Mouse (Mus musculus) hindbrain, embryonic 12.5 days (tissue): Measurements from ENCODE around the gene Zfp366. TPM values are rescaled to one million over a fixed set of nuclear protein-coding genes. Genes with fewer than 3 reads are reported as not detected.

Source experiments
- ATAC-seq: fragments of 200-750 bp; cut with Nextera tagmentation; 2 replicates; pipeline ENCODE4 v1.8.0; 2017; ENCODE audit warnings: moderate TSS enrichment; ENCODE audit not compliant: low FRiP score
- H3K27ac ChIP-seq: fragments of 300-500 bp; sonication (generic); 2 replicates; pipeline ENCODE4 v1.5.1; 2016; ENCODE audit warnings: mild to moderate bottlenecking
- H3K27me3 ChIP-seq: fragments of 300-500 bp; sonication (generic); 2 replicates; pipeline ENCODE4 v1.6.1; 2016; ENCODE audit warnings: mild to moderate bottlenecking
- H3K36me3 ChIP-seq: fragments of 300-500 bp; sonication (generic); 2 replicates; pipeline ENCODE4 v1.6.1; 2016; ENCODE audit warnings: mild to moderate bottlenecking
- H3K4me1 ChIP-seq: fragments of 300-500 bp; sonication (generic); 2 replicates; pipeline ENCODE4 v1.6.1; 2016
- H3K4me2 ChIP-seq: fragments of 300-500 bp; sonication (generic); replicated peaks from 2 replicates; pipeline ENCODE4 v1.6.1; 2016; ENCODE audit warnings: mild to moderate bottlenecking
- H3K4me3 ChIP-seq: fragments of 300-500 bp; sonication (generic); 2 replicates; pipeline ENCODE4 v1.5.1; 2016; ENCODE audit warnings: mild to moderate bottlenecking
- H3K9ac ChIP-seq: fragments of 300-500 bp; sonication (generic); 2 replicates; pipeline ENCODE4 v1.6.1; 2016; ENCODE audit warnings: mild to moderate bottlenecking, moderate library complexity
- H3K9me3 ChIP-seq: fragments of 300-500 bp; sonication (generic); replicated peaks from 2 replicates; pipeline ENCODE4 v1.6.1; 2016; ENCODE audit warnings: mild to moderate bottlenecking
- WGBS: fragments of 180-500 bp; shearing (Covaris S2); methylation state at CpG from one replicate; pipeline ENCODE4 v1.1.7; 2016; 5-methylcytosine and 5-hydroxymethylcytosine counted together
- polyA plus RNA-seq: library from polyadenylated mRNA; unstranded; fragments of >200 nt; fragmentation: Nextera tagmentation; extraction: Ambion mirVana; gene quantifications from 2 replicates; pipeline ENCODE4 v1.2.1, GENCODE M21; 2016

Gene Zfp366
- polyA plus RNA-seq = 0.37 and 0.63 TPM in 2 replicates

DNA sequence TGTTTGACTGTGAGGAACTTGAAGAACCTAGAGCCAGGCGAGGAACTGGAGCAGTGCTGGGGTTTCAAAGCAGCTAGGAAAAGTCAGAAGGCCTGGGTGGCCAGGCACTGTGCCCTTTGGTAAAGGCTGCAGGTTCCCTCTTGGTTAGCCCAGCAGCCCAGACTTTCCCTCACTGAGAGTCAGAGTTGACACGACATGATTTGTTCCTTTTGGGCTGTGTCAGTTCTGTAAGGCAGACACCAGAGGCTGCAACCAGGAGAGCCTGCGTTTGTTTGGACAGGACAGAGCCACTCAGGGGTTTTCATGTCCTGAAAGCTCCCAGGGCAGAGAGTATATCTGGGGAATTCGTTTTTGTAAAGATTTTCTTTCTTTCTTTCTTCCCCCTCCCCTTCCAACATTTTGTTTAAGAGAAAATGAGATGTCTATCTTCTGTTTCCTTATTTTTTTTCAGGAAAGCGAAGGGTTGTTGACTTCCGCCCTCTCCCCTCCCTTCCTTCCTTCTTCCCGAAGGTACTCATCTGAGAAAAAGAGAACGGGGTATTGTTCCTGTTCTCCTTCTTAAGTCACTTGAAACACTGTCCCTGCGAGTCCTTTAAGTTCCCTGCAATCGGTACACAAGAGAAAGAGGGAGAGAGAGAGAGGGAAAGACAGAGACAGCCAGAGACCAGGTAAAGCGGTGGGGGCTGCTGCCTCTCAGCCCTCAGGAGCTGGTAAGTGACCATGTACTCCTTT, at the start of gene Zfp366:
Gene Zfp366 (plus strand): TSS at position 669 of the 732 bp plus-strand sequence.
- H3K27me3 ChIP-seq = no peaks in the 10 kb centered on the region
- no peak within 1 kb of the TSS for H3K4me3 ChIP-seq
- no peaks in the 10 kb centered on the region; the same call in 1 of the 2 replicates for H3K4me1 ChIP-seq
- no peak for ATAC-seq
- H3K36me3 ChIP-seq = no peaks in the 10 kb centered on the region
- H3K27ac ChIP-seq = 0 out of 2 replicates have a peak within 1 kb of the TSS, but pooled peaks have one; percentile 12
- WGBS = 60% methylated on average over 11 of the region's 11 CpGs
- H3K9ac ChIP-seq = no peak within 1 kb of the TSS
- H3K9me3 ChIP-seq = no peaks in the 10 kb centered on the region
- no peak within 1 kb of the TSS for H3K4me2 ChIP-seq

DNA sequence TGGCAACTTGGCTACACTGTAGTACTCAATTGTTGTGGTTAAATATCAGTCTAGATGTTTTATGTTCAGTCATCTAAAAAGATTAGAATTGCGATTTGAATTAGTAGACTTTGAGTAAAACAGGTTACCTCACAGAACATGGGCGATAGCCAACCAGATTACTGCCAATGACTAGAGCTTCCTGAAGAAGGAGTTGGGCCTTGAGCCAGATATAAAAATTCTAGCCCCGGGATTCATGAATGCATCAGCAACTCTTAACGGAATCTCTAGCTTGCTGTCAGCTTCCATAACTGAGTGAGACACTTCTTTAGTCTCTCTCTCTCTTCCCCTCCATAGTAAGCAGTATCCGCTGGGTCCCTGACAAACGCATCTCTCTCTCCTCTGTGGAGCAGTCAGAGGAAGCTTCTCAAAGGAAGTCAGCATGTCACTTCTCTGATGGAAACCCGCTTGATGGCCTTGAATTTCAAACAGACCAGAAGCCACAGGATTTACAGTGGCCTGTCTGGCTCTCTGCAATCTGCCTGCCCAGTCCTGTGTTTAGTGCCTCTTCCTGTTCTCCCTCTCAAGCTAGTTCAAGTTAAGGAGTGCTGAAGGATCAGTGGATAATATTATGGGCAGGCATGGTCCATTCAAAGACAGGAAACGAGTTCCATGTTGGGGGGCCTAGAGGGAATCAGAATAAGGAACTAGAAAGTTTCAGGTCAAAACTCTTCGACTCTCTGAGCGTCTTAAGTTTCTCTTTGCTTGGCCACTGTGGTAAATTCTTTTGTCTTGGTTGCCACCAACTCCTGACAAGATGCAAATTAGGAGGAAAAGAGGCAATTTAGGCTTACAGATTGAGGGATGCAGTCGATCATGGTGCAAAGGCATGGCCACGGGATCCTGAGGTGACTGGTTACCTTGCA, 46.0 kb upstream of the Zfp366 start:
- no peaks in the 10 kb centered on the region for H3K36me3 ChIP-seq
- no peak for ATAC-seq
- WGBS = 86% methylated on average over 12 of the region's 12 CpGs
- no peak overlapping the region for H3K4me3 ChIP-seq
- no peak overlapping the region for H3K27ac ChIP-seq
- no peaks in the 10 kb centered on the region for H3K4me1 ChIP-seq
- no peaks in the 10 kb centered on the region for H3K9me3 ChIP-seq
- H3K4me2 ChIP-seq = no peak overlapping the region
- H3K9ac ChIP-seq = no peak overlapping the region
- no peaks in the 10 kb centered on the region for H3K27me3 ChIP-seq

DNA sequence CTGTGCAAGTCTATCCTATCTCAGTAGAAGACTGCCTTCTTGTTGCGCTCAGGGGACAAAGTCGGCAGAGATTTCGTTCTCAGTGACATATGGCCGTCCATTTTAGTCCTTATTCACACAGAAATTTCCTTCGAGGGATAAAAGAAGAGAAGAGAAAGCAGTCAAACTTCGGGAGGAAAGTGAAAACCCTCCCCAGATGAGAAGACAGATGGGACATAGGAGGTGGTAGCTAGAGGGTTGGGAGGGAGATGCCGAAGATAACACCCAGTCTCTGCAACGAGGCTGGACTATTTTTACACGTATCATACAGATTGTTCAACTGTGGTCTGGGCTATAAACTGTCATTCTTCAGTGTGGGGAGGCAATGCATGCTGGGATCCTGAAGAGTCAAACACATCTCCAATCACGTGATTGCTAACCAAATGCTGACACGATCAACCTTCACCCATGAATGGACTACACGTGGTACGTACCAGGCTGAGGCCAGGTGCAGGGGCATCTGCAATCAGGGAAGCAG, 38.2 kb upstream of the Zfp366 start:
- WGBS = 82% methylated on average over 13 of the region's 13 CpGs
- H3K4me3 ChIP-seq = no peak overlapping the region
- H3K9ac ChIP-seq = no peak overlapping the region
- no peak overlapping the region for H3K27ac ChIP-seq
- H3K27me3 ChIP-seq = peaks cover 3% of the 10 kb centered on the region
- no peaks in the 10 kb centered on the region for H3K9me3 ChIP-seq
- H3K4me2 ChIP-seq = no peak overlapping the region
- H3K4me1 ChIP-seq = peaks cover 21% of the 10 kb centered on the region
- no peaks in the 10 kb centered on the region for H3K36me3 ChIP-seq
- no peak for ATAC-seq

DNA sequence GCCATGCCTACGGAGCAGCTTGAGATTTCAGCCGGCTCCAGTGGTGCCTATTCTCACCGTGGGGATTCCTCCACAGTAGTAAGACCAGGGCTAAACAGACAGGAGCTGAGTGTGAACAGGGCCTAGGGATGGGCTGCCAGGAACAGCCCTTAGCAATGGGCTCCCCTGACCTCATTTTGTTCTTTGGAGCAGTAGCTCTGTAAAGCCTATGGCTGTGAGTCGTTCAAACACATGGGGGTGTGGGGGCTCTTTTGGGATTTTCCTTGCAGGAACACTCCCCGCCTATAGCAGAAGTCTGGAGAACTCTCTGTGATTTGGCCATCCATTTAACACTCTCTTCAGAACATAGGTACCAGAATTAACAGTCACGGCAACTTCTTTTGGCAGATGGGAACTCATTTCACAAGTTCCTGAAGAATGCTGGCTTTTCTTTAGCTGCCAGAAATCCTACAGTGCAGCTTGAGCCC, 36.9 kb upstream of the Zfp366 start:
- Histone ChIP-seq H3K27me3 (peaks cover 3% of the 10 kb centered on the region), H3K4me1 (peaks cover 21% of the 10 kb centered on the region), H3K9me3 (no peaks in the 10 kb centered on the region), H3K36me3 (no peaks in the 10 kb centered on the region), H3K27ac (no peak overlapping the region), H3K9ac (no peak overlapping the region), H3K4me2 (no peak overlapping the region), H3K4me3 (no peak overlapping the region)
- ATAC-seq = no peak
- 72% methylated on average over 6 of the region's 6 CpGs for WGBS

DNA sequence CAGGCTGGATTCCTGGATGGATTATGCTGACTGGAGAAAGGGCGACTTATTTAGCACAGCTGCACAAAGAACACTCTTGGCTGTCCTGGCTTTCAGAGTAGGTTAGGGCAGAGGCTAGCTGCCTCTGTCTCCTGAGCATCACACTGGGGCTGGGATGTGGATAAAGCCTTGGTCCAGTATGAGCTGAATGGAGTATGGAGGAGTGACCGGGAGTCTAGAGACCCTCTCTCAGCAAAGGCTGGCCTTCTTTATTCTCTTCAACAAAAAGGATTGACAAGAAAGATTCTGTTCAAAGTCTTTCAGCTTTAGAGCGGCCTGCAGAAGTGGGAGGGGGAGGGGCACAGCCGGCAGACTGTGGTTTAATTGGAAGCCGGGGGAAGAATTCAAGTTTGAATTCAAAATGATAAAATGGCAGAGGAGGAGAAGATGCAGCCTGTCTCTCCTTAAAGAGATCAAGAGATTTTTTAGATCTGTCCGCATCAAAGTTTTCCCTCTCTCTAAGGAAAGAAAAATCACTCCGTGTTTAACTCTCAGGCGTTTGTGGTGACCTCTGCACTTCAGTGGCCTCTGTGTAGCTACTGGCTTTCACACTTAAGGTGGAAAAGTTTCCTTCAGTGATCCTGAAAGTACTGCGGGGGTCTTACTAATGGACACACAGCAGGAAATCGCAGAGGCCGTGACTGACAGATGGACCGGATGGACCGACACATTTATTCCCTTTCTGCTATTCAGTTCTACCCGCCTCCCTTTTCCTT, 34.9 kb upstream of the Zfp366 start:
- no peaks in the 10 kb centered on the region for H3K36me3 ChIP-seq
- H3K27ac ChIP-seq = no peak overlapping the region
- H3K9me3 ChIP-seq = no peaks in the 10 kb centered on the region
- 28% methylated on average over 14 of the region's 14 CpGs for WGBS
- H3K4me3 ChIP-seq = no peak overlapping the region
- no peak overlapping the region for H3K4me2 ChIP-seq
- ATAC-seq = no peak
- H3K27me3 ChIP-seq = peaks cover 3% of the 10 kb centered on the region
- no peak overlapping the region for H3K9ac ChIP-seq
- H3K4me1 ChIP-seq = peaks cover 21% of the 10 kb centered on the region

DNA sequence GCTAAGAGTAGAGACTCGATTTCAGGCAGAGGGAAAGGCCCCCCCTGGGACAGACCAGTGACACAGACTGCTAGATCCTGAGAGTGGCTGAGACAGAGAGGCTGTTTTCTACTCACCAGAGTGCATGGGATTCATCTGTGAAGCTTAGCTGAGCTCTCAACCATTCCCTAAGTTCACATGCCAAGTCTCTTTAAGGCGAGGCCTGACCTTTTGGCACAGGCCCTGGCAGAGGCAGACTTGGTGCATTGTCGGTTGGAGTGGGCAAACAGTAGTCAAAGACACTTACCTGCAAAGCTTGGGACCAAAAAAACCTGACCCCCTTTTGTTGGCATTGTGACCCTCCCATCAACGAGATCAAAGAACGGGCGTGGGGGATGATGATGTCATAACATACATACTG, 34.0 kb upstream of the Zfp366 start:
- peaks cover 3% of the 10 kb centered on the region for H3K27me3 ChIP-seq
- no peaks in the 10 kb centered on the region for H3K36me3 ChIP-seq
- 77% methylated on average over 6 of the region's 6 CpGs for WGBS
- no peaks in the 10 kb centered on the region for H3K9me3 ChIP-seq
- peaks cover 21% of the 10 kb centered on the region for H3K4me1 ChIP-seq
- no peak overlapping the region for H3K4me3 ChIP-seq
- no peak overlapping the region for H3K9ac ChIP-seq
- H3K27ac ChIP-seq = no peak overlapping the region
- H3K4me2 ChIP-seq = no peak overlapping the region
- ATAC-seq = no peak

DNA sequence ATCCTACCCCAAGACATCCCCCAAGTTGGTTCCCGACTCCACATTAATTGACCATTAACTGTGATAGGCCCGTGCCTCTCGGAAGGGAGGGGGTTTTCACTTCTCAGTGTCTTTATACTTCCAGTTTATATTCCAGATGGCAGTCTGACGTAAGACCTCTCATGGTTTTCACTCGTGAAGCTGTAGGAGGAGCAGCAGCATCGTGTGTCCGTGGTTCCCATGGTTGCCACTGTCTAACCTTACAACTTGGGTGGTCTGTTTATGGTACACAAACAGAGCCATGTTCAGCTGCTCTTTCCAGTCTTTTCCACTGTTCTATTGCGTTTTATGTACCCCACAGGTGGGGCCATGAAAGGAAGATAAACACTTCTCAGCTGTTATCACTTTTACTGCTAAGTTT, 33.5 kb upstream of the Zfp366 start:
- Histone ChIP-seq H3K9ac (no peak overlapping the region), H3K27ac (no peak overlapping the region), H3K4me3 (no peak overlapping the region), H3K4me1 (peaks cover 21% of the 10 kb centered on the region), H3K9me3 (no peaks in the 10 kb centered on the region), H3K36me3 (no peaks in the 10 kb centered on the region), H3K27me3 (peaks cover 3% of the 10 kb centered on the region), H3K4me2 (no peak overlapping the region)
- 37% methylated on average over 8 of the region's 8 CpGs for WGBS
- no peak for ATAC-seq

DNA sequence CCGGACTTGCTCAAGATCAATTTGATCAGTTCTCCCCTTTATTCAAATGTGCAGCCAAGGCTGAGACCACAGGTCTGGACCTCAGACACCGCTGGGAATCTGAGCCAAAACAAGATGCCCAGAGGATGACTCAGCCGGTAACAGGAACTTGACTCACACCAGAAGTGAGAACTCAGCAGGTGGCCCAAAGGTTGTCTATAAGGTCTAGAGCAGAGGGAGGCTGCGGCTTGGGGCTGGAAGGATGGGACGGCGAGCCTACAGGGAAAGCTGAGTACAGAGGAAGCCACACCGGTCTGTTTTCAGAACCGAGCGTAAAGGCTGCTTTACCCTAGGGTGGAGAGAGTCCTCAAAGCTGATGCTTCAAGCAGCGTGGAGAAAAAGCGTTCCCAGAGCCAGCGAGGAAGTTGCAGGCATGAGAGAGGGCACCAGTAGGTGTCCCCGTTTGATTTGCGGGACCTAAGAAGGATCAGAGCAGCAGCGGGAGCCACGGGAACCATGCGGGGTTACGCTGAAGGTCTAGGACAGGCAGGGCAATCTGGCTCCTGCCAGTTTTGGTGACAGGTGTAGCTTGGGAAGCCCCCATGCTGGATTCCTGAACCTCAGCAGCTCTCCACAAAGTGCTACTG, 32.2 kb upstream of the Zfp366 start:
- H3K27me3 ChIP-seq = peaks cover 3% of the 10 kb centered on the region
- WGBS = 23% methylated on average over 18 of the region's 18 CpGs
- no peak for ATAC-seq
- H3K27ac ChIP-seq = no peak overlapping the region
- H3K36me3 ChIP-seq = no peaks in the 10 kb centered on the region
- 0 out of 2 replicates have a peak overlapping the region, but pooled peaks have one; percentile 11 for H3K4me2 ChIP-seq
- no peak overlapping the region for H3K4me3 ChIP-seq
- no peak overlapping the region for H3K9ac ChIP-seq
- H3K9me3 ChIP-seq = 0 out of 2 replicates have a peak, but pooled peaks cover 7% of the 10 kb centered on the region
- peaks cover 21% of the 10 kb centered on the region for H3K4me1 ChIP-seq

DNA sequence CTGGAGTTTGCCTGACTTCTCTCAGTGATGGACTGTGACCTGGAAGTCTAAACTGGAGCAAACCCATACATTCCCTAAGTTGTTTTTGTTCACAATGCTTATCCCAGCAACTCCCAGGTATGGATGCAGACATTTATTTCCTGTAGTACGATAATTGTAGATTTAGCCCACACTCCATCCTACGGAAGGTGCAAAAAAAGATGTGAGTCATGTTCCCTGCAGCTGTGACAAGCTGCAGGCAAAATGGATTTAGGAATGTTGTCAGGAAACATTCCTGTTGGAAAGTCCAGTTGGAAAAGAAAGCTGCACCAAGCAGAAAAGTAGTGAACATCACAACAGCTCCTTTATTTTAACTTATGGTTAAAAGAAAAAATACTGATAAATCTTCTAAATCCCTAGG, 26.9 kb upstream of the Zfp366 start:
- no peak overlapping the region for H3K9ac ChIP-seq
- 0 out of 2 replicates have a peak, but pooled peaks cover 7% of the 10 kb centered on the region for H3K9me3 ChIP-seq
- H3K36me3 ChIP-seq = no peaks in the 10 kb centered on the region
- 87% methylated on average over 2 of the region's 2 CpGs for WGBS
- H3K4me3 ChIP-seq = no peak overlapping the region
- H3K27ac ChIP-seq = no peak overlapping the region
- no peak for ATAC-seq
- H3K27me3 ChIP-seq = no peaks in the 10 kb centered on the region
- no peak overlapping the region for H3K4me2 ChIP-seq
- no peaks in the 10 kb centered on the region for H3K4me1 ChIP-seq

DNA sequence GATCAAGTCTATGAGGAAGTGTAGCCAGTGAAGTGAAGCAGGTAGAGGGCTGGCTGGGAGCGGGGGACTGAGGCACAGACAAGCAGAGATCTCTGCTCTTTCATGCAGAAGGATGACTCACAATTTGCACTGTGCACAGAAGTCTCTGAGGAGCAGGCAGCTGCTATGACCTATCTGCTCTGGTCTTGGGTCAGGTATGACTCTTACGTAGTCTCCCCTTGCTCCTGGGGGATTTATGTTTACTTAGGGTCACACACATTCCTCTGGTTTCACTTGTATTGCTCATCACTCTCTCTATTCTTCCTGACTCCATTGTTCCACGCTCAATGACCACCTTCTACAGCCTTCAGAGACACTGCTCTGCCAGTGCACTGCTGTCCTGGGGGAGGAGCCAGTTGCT, 25.9 kb upstream of the Zfp366 start:
- ATAC-seq = no peak
- no peak overlapping the region for H3K27ac ChIP-seq
- no peaks in the 10 kb centered on the region for H3K4me1 ChIP-seq
- no peak overlapping the region for H3K4me2 ChIP-seq
- H3K4me3 ChIP-seq = no peak overlapping the region
- H3K27me3 ChIP-seq = no peaks in the 10 kb centered on the region
- H3K36me3 ChIP-seq = no peaks in the 10 kb centered on the region
- 74% methylated on average over 3 of the region's 3 CpGs for WGBS
- H3K9me3 ChIP-seq = 0 out of 2 replicates have a peak, but pooled peaks cover 7% of the 10 kb centered on the region
- H3K9ac ChIP-seq = no peak overlapping the region

DNA sequence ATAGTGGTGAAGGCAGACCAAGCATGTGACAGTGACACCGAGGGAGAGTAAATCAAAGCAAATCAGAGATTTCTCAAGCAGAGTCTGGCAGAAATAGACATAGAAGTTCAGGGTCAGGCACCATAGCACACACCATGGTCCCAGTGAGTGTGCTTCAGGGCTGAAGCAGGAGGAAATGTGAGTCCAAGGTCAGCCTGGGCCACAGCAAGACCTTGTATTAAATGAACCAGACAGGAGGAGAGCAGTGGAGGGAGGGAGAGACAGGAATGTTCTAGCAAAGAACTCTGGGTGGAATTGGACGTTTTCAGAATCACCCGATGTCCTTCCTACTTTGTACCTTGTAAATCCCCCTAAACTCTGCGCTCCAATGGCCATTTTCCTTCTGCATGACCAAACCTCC, 21.6 kb upstream of the Zfp366 start:
- H3K27ac ChIP-seq = peak overlapping the region; percentile 66; the same call in 1 of the 2 replicates
- no peak for ATAC-seq

More for the DNA sequence above, 21.6 kb upstream of the Zfp366 start:
- H3K9me3 ChIP-seq = no peaks in the 10 kb centered on the region
- H3K4me1 ChIP-seq = no peaks in the 10 kb centered on the region
- H3K36me3 ChIP-seq = no peaks in the 10 kb centered on the region
- no peak overlapping the region for H3K4me3 ChIP-seq
- no peak overlapping the region for H3K4me2 ChIP-seq
- H3K27me3 ChIP-seq = no peaks in the 10 kb centered on the region
- 73% methylated on average over 4 of the region's 4 CpGs for whole genome bisulfite sequencing
- no peak overlapping the region for H3K9ac ChIP-seq
